Mouse (Mus musculus) liver, embryonic 11.5 days (tissue): Measurements from ENCODE around the gene Matn1. TPM values are rescaled to one million over a fixed set of nuclear protein-coding genes. Genes with fewer than 3 reads are reported as not detected.

Experiments
- ATAC-seq: fragments of 200-750 bp; cut with Nextera tagmentation; replicated peaks from 2 replicates; pipeline ENCODE4 v1.8.0; 2017; ENCODE audit warnings: moderate number of reproducible peaks, mild to moderate bottlenecking, moderate TSS enrichment, moderate library complexity; ENCODE audit not compliant: low FRiP score
- DNase-seq: peaks from one replicate; pipeline ENCODE4 v3.0.0-alpha.2; 2017; ENCODE audit warnings: low spot score
- H3K27ac ChIP-seq: fragments of 300-500 bp; sonication (generic); 2 replicates; pipeline ENCODE4 v1.5.1; 2014; ENCODE audit warnings: mild to moderate bottlenecking, low read depth, low read length, control low read depth
- H3K27me3 ChIP-seq: fragments of 300-500 bp; sonication (generic); replicated peaks from 2 replicates; pipeline ENCODE4 v1.6.1; 2014; ENCODE audit warnings: low read length, mixed read lengths; ENCODE audit not compliant: control insufficient read depth, insufficient read depth
- H3K36me3 ChIP-seq: fragments of 300-500 bp; sonication (generic); 2 replicates; pipeline ENCODE4 v1.6.1; 2014; ENCODE audit warnings: mild to moderate bottlenecking, low read length, moderate library complexity, mixed read lengths; ENCODE audit not compliant: control insufficient read depth, insufficient read depth
- H3K4me1 ChIP-seq: fragments of 300-500 bp; sonication (generic); replicated peaks from 2 replicates; pipeline ENCODE4 v1.6.1; 2014; ENCODE audit warnings: low read length, mixed read lengths; ENCODE audit not compliant: control insufficient read depth, insufficient read depth
- H3K4me2 ChIP-seq: fragments of 300-500 bp; sonication (generic); 2 replicates; pipeline ENCODE4 v1.6.1; 2014; ENCODE audit warnings: mild to moderate bottlenecking, control low read depth, moderate library complexity
- H3K4me3 ChIP-seq: fragments of 300-500 bp; sonication (generic); 2 replicates; pipeline ENCODE4 v1.5.1; 2014; ENCODE audit warnings: low read depth, low read length, control low read depth
- H3K9ac ChIP-seq: fragments of 300-500 bp; sonication (generic); 2 replicates; pipeline ENCODE4 v1.6.1; 2014; ENCODE audit warnings: low read depth, low read length, control low read depth
- H3K9me3 ChIP-seq: fragments of 300-500 bp; sonication (generic); 2 replicates; pipeline ENCODE4 v1.6.1; 2016; ENCODE audit warnings: low read length, inconsistent platforms, mixed read lengths; ENCODE audit not compliant: control insufficient read depth
- WGBS: fragments of 180-500 bp; shearing (Covaris S2); extraction: QIAGEN DNeasy Blood & Tissue Kit; methylation state at CpG from one replicate; pipeline ENCODE4 v1.1.7; 2014; 5-methylcytosine and 5-hydroxymethylcytosine counted together
- polyA plus RNA-seq: library from polyadenylated mRNA; unstranded; fragments of >200 nt; fragmentation: Nextera tagmentation; extraction: Ambion mirVana; gene quantifications from 2 replicates; pipeline ENCODE4 v1.2.1, GENCODE M21; 2014

The Matn1 gene
- polyA plus RNA-seq, 1 experiment from 2014 or later, result 0.32 TPM

GRCm38 (mm10) chr4:130952531-130952930 lies 8.3 kb downstream of the Matn1 start:
- no peaks in the 10 kb centered on the region for H3K27me3 ChIP-seq
- no peak overlapping the region for H3K4me2 ChIP-seq
- WGBS, result 36% methylated on average over 17 of the region's 17 CpGs
- no peaks in the 10 kb centered on the region for H3K36me3 ChIP-seq
- no peak overlapping the region for H3K27ac ChIP-seq
- H3K4me1 ChIP-seq, result no peaks in the 10 kb centered on the region
- no peaks in the 10 kb centered on the region for H3K9me3 ChIP-seq
- ATAC-seq, result no peak
- H3K9ac ChIP-seq, result no peak overlapping the region
- no peak for DNase-seq
- H3K4me3 ChIP-seq, result no peak overlapping the region

DNA sequence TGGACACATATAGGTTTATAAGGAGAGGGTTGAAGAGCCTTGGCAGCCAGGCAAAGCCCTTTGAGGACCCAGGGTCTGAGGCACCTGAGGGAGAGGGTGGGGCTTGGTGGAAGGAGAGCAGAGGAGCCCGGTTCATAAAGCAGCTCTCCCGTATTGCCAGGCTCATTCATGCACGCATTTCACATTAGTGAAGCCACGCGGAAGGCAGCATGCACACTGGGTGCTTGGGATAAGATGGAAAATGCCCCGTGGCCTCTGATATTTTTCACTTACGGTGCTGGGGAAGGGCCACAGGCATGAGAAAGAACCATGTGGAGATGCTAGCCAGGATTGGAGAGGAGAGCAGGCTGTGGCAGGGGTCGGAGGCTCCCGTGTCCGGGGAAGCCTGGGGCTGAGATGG lies 13.0 kb downstream of the Matn1 start:
- no peak for ATAC-seq

GRCm38 (mm10) chr4:130958812-130959211 lies 14.6 kb downstream of the Matn1 start:
- Histone ChIP-seq H3K4me1 (no peaks in the 10 kb centered on the region), H3K9me3 (no peaks in the 10 kb centered on the region), H3K4me2 (no peak overlapping the region), H3K36me3 (no peaks in the 10 kb centered on the region), H3K4me3 (no peak overlapping the region), H3K9ac (no peak overlapping the region), H3K27ac (no peak overlapping the region), H3K27me3 (no peaks in the 10 kb centered on the region)
- WGBS, result 59% methylated on average over 5 of the region's 5 CpGs
- ATAC-seq, result no peak
- no peak for DNase-seq

More for the DNA sequence above, 13.0 kb downstream of the Matn1 start:
- no peak overlapping the region for H3K9ac ChIP-seq
- DNase-seq, result no peak
- H3K36me3 ChIP-seq, result no peaks in the 10 kb centered on the region
- 81% methylated on average over 10 of the region's 10 CpGs for WGBS
- no peaks in the 10 kb centered on the region for H3K9me3 ChIP-seq
- H3K4me2 ChIP-seq, result no peak overlapping the region
- H3K27ac ChIP-seq, result no peak overlapping the region
- no peaks in the 10 kb centered on the region for H3K27me3 ChIP-seq
- H3K4me1 ChIP-seq, result no peaks in the 10 kb centered on the region
- H3K4me3 ChIP-seq, result no peak overlapping the region

- no peak overlapping the region for H3K27ac ChIP-seq
- no peak for ATAC-seq
- H3K9ac ChIP-seq, result no peak overlapping the region
- no peak overlapping the region for H3K4me3 ChIP-seq
- H3K36me3 ChIP-seq, result no peaks in the 10 kb centered on the region
- DNase-seq, result no peak
- no peaks in the 10 kb centered on the region for H3K27me3 ChIP-seq
- no peaks in the 10 kb centered on the region for H3K9me3 ChIP-seq
- no peaks in the 10 kb centered on the region for H3K4me1 ChIP-seq
- no peak overlapping the region for H3K4me2 ChIP-seq
- 57% methylated on average over 6 of the region's 6 CpGs for WGBS
Measured at GRCm38 (mm10) chr4:130959678-130960077, 15.5 kb downstream of the Matn1 start.

- Histone ChIP-seq H3K36me3 (no peaks in the 10 kb centered on the region), H3K4me2 (no peak overlapping the region), H3K4me3 (no peak overlapping the region), H3K27ac (no peak overlapping the region), H3K9me3 (no peaks in the 10 kb centered on the region), H3K27me3 (no peaks in the 10 kb centered on the region), H3K9ac (no peak overlapping the region), H3K4me1 (no peaks in the 10 kb centered on the region)
- peak; percentile 76 for DNase-seq
- ATAC-seq, result no peak; the same call in 1 of the 2 replicates
- WGBS, result 26% methylated on average over 9 of the region's 9 CpGs
Measured at GRCm38 (mm10) chr4:130960118-130960734, 16.0 kb downstream of the Matn1 start.

DNA sequence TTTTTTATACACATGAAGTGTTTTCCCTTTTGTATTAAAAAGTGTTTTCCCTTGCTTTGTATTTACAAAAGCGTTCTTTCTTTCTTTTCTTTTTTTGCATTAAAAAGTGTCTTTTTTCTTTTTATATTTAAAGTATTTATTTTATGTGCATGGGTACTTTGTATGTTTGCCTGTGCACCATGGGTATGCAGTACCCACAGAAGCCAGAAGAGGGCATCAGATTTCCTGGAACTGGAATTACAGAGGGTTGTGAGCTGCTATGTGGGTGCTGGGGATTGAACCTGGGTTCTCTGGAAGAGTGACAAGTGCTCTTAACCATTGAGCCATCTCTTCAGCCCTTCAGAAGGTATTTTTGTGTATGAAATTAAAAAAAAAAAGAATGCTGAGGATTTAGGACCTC lies 27.1 kb downstream of the Matn1 start:
- Histone ChIP-seq H3K4me2 (no peak overlapping the region), H3K27me3 (no peaks in the 10 kb centered on the region), H3K4me3 (no peak overlapping the region), H3K36me3 (no peaks in the 10 kb centered on the region), H3K9ac (no peak overlapping the region), H3K27ac (no peak overlapping the region), H3K9me3 (no peaks in the 10 kb centered on the region), H3K4me1 (no peaks in the 10 kb centered on the region)
- 83% methylated on average over 1 of the region's 1 CpGs for WGBS
- no peak for ATAC-seq
- no peak for DNase-seq

GRCm38 (mm10) chr4:130972421-130972829 lies 28.2 kb downstream of the Matn1 start:
- 65% methylated on average over 5 of the region's 5 CpGs for WGBS
- no peaks in the 10 kb centered on the region for H3K27me3 ChIP-seq
- no peaks in the 10 kb centered on the region for H3K9me3 ChIP-seq
- no peaks in the 10 kb centered on the region for H3K4me1 ChIP-seq
- H3K27ac ChIP-seq, result no peak overlapping the region
- H3K9ac ChIP-seq, result no peak overlapping the region
- no peak overlapping the region for H3K4me3 ChIP-seq
- H3K36me3 ChIP-seq, result no peaks in the 10 kb centered on the region
- H3K4me2 ChIP-seq, result no peak overlapping the region
- ATAC-seq (no peak), DNase-seq (no peak)

DNA sequence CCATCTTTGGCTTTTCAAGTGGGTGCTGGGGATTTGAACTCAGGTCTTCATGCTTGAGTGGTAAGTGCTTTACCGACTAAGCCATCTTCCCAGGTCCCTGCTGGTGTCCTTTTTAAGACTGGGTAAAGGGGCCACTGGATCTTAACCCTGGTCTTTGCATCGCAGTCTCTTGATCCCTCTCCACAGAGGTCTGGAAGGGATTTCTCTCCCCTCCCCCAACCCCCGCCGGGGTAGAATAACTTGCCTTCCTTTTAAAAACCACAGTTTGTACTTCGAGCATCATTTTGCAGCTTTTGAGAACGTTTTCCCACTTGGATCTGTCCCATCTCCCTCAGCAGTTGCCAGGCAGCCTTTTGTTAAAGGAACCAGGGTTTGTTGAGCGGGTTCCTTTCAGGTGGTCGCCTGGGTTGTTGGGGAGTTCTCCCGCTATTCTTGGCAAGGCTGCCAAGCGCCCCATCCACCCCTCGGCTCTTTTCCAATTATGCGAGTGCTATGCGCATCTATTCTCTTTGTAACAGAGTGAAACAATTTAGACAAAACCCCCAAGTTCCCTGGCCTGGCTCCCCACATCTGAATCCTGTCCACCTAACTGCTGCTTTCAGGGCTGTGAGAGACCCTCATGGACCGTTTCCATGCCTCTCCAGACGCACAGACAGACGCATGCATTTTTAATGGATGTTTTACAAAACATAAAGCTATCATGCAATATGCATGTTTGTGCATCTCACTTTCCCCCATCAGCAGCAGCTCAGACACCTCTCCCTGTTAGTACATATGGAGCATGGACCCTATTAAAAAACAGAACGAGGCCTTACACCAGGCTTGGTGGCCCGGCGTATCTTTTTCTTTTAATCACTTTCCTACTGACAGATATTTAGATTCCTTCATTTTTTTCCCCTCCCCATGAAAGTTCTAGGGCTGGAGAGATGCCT lies 29.4 kb downstream of the Matn1 start:
- Histone ChIP-seq H3K9ac (no peak overlapping the region), H3K27me3 (no peaks in the 10 kb centered on the region), H3K4me1 (no peaks in the 10 kb centered on the region), H3K4me2 (no peak overlapping the region), H3K27ac (no peak overlapping the region), H3K9me3 (no peaks in the 10 kb centered on the region), H3K36me3 (no peaks in the 10 kb centered on the region), H3K4me3 (no peak overlapping the region)
- WGBS, result 76% methylated on average over 19 of the region's 19 CpGs
- no peak for DNase-seq
- no peak for ATAC-seq

- Histone ChIP-seq H3K36me3 (no peaks in the 10 kb centered on the region), H3K9me3 (no peaks in the 10 kb centered on the region), H3K4me2 (no peak overlapping the region), H3K4me3 (no peak overlapping the region), H3K27me3 (no peaks in the 10 kb centered on the region), H3K27ac (no peak overlapping the region), H3K4me1 (no peaks in the 10 kb centered on the region), H3K9ac (no peak overlapping the region)
- DNase-seq (no peak), ATAC-seq (no peak)
- WGBS, result 67% methylated on average over 3 of the region's 3 CpGs
Measured at GRCm38 (mm10) chr4:130978981-130979380, 34.8 kb downstream of the Matn1 start.
